Mouse (Mus musculus) bone marrow, adult 2 months (tissue): ENCODE measurements around the gene Actc1. TPM values are rescaled to one million over a fixed set of nuclear protein-coding genes. Genes with fewer than 3 reads are reported as not detected.

ENCODE experiments used
- H3K27ac ChIP-seq: fragments of 200-500 bp; 2 replicates; pipeline ENCODE4 v1.5.1; 2012; ENCODE audit warnings: low read depth, mild to moderate bottlenecking, control low read depth, inconsistent platforms, low read length; ENCODE audit not compliant: control insufficient read depth, poor library complexity, insufficient read depth
- H3K4me1 ChIP-seq: fragments of 200-500 bp; 2 replicates; pipeline ENCODE4 v1.6.1; 2011; ENCODE audit warnings: low read length; ENCODE audit not compliant: control insufficient read depth, insufficient read depth
- H3K4me3 ChIP-seq: fragments of 200-500 bp; replicated peaks from 2 replicates; pipeline ENCODE3; 2011; ENCODE audit warnings: mild to moderate bottlenecking, low read depth, low read length, control low read depth; ENCODE audit not compliant: control insufficient read depth
- CTCF ChIP-seq: fragments of 200-500 bp; IDR thresholded peaks from 2 replicates; pipeline ENCODE4 v1.5.1; 2011; ENCODE audit warnings: low read length, control low read depth; ENCODE audit not compliant: control insufficient read depth, insufficient read depth
- POLR2A ChIP-seq: fragments of 200-500 bp; IDR thresholded peaks from 2 replicates; pipeline ENCODE4 v1.6.1; 2011; ENCODE audit warnings: low read depth, mild to moderate bottlenecking, control low read depth, low read length, borderline replicate concordance; ENCODE audit not compliant: control insufficient read depth
- WGBS: fragments of 180-500 bp; shearing (Covaris S2); methylation state at CpG from one replicate; pipeline ENCODE4 v1.1.7; 2018; 5-methylcytosine and 5-hydroxymethylcytosine counted together
- polyA plus RNA-seq: library from polyadenylated mRNA; stranded (reverse); fragments of >200 nt; gene quantifications from 2 replicates; pipeline ENCODE4 v1.2.4, GENCODE M21; 2011; ENCODE audit warnings: low replicate concordance; ENCODE audit not compliant: missing spikeins, insufficient read depth, insufficient read length

Gene Actc1
- polyA plus RNA-seq, 1 experiment: 5.5 TPM

- H3K27ac ChIP-seq: no peak overlapping the region
- no peak for TF ChIP-seq CTCF
- TF ChIP-seq POLR2A: no peak
- no peaks in the 10 kb centered on the region for H3K4me1 ChIP-seq
- H3K4me3 ChIP-seq: no peak overlapping the region
- 53% methylated on average over 4 of the region's 4 CpGs for WGBS
Observed at GRCm38 (mm10) chr2:114011838-114012237, 41.5 kb downstream of the Actc1 start.

- WGBS: 79% methylated on average over 2 of the region's 2 CpGs
- TF ChIP-seq CTCF (no peak), POLR2A (no peak)
- Histone ChIP-seq H3K4me3 (no peak overlapping the region), H3K4me1 (no peaks in the 10 kb centered on the region), H3K27ac (no peak overlapping the region)
Observed at GRCm38 (mm10) chr2:114008321-114008720, 45.0 kb downstream of the Actc1 start.

- 70% methylated on average over 8 of the region's 8 CpGs for WGBS
Observed at GRCm38 (mm10) chr2:113997484-113997883, 55.9 kb downstream of the Actc1 start.

More at GRCm38 (mm10) chr2:113997484-113997883, 55.9 kb downstream of the Actc1 start:
- H3K4me1 ChIP-seq: no peaks in the 10 kb centered on the region
- TF ChIP-seq CTCF: no peak
- no peak for TF ChIP-seq POLR2A
- H3K27ac ChIP-seq: no peak overlapping the region
- H3K4me3 ChIP-seq: no peak overlapping the region

Other genes starting within 250 kb of the Actc1 start
- 2.1 TPM in 1 of 2 replicates, not detected in the other for gene Scg5, start 224.4 kb downstream of the Actc1 start, polyA plus RNA-seq
- gene Arhgap11a, start 204.9 kb downstream of the Actc1 start, polyA plus RNA-seq: 29.3 and 36.6 TPM in 2 replicates
- not detected in 2 replicates for gene Gjd2, start 39.9 kb downstream of the Actc1 start, polyA plus RNA-seq
- gene Aqr, start 133.5 kb upstream of the Actc1 start, polyA plus RNA-seq: 6.7 and 15.3 TPM in 2 replicates
- gene Zfp770, start 147.9 kb upstream of the Actc1 start, polyA plus RNA-seq: 2.1 and 3.4 TPM in 2 replicates